In genomic region chr9:73045204-73045603, GRCm38 (mm10) we compare ENCODE assay signal across 9 mouse cellular contexts. TPM values are rescaled to one million over a fixed set of nuclear protein-coding genes. Genes with fewer than 3 reads are reported as not detected.
A peak's percentile ranks its signal among the peaks of the same experiment; 100 is the strongest.
DNase-seq lines count a peak whose midpoint lies in the region; ATAC-seq lines count a peak whose summit lies in the region.
"Had no signal": no experiment of that assay in that cellular context is flagged by ENCODE, and none has a peak within 500 bp of the region (broad histone marks: within the 10 kb centered on the region; RNA-seq: fewer than 3 reads in every experiment).

No protein-coding gene starts in this region.

- DNase-seq in embryo, embryonic 9.5 days (ENCODE audit: extremely low spot score), result peak; percentile 19
- peak; percentile 64 for DNase-seq in intestine, embryonic 14.5 days (ENCODE audit: low spot score)
- DNase-seq in ovary, postnatal 14 days (ENCODE audit: low spot score), result no peak
- no peak for DNase-seq in layer of hippocampus, adult 18-20 months (ENCODE audit: low spot score in 2 of 2)

- no peak for ATAC-seq in megakaryocyte, adult 5-6 weeks (ENCODE audit: poor library complexity, severe bottlenecking)
- no peak for ATAC-seq in intestine, embryonic 14.5 days (replicated peaks; ENCODE audit: low FRiP score, low TSS enrichment, low read depth)
- no peak for ATAC-seq in midbrain, embryonic 12.5 days (ENCODE audit: low FRiP score, low read depth)
- ATAC-seq in inflammation-experienced regulatory T-cells, adult 6 months, result no peak

- H3K4me2 ChIP-seq in intestine, embryonic 14.5 days (ENCODE audit: low read length), result peak overlapping the region; percentile 97
- H3K4me2 ChIP-seq in midbrain, embryonic 12.5 days (replicated peaks), result peak overlapping the region; percentile 81

- peaks cover 28% of the 10 kb centered on the region for H3K36me3 ChIP-seq in megakaryocyte, embryonic 14.5 days (replicated peaks; ENCODE audit: low read length)
- no peaks in the 10 kb centered on the region for H3K36me3 ChIP-seq in intestine, embryonic 14.5 days (ENCODE audit: control insufficient read depth, insufficient read depth, low read length)
- no peaks in the 10 kb centered on the region for H3K36me3 ChIP-seq in midbrain, embryonic 12.5 days

- no peak overlapping the region for H3K27ac ChIP-seq in intestine, embryonic 14.5 days (ENCODE audit: low read depth)
- H3K27ac ChIP-seq in midbrain, embryonic 12.5 days (replicated peaks), result no peak overlapping the region

- H3K4me3 ChIP-seq in megakaryocyte, embryonic 14.5 days (replicated peaks), result peak overlapping the region; percentile 99
- H3K4me3 ChIP-seq in intestine, embryonic 14.5 days (ENCODE audit: low read depth, low read length), result peak overlapping the region; percentile 46
- H3K4me3 ChIP-seq in midbrain, embryonic 12.5 days, result peak overlapping the region; percentile 46; the same call in 1 of the 2 replicates

- no peaks in the 10 kb centered on the region for H3K9me3 ChIP-seq in megakaryocyte, embryonic 14.5 days
- no peaks in the 10 kb centered on the region for H3K9me3 ChIP-seq in intestine, embryonic 14.5 days (ENCODE audit: control insufficient read depth, low read length)
- no peaks in the 10 kb centered on the region for H3K9me3 ChIP-seq in midbrain, embryonic 12.5 days

- WGBS in intestine, embryonic 14.5 days, result 20% methylated on average over 7 of the region's 7 CpGs
- WGBS in midbrain, embryonic 12.5 days, result 16% methylated on average over 7 of the region's 7 CpGs

- peaks cover 73% of the 10 kb centered on the region for H3K4me1 ChIP-seq in megakaryocyte, embryonic 14.5 days
- H3K4me1 ChIP-seq in intestine, embryonic 14.5 days (replicated peaks; ENCODE audit: control insufficient read depth, insufficient read depth, low read length), result peaks cover 11% of the 10 kb centered on the region
- H3K4me1 ChIP-seq in midbrain, embryonic 12.5 days, result peaks cover 21% of the 10 kb centered on the region

- peak overlapping the region; percentile 51 for H3K9ac ChIP-seq in intestine, embryonic 14.5 days (ENCODE audit: low read length)
- H3K9ac ChIP-seq in midbrain, embryonic 12.5 days (replicated peaks), result peak overlapping the region; percentile 46; the same call in 1 of the 2 replicates

- no peaks in the 10 kb centered on the region for H3K27me3 ChIP-seq in megakaryocyte, embryonic 14.5 days (replicated peaks)
- no peaks in the 10 kb centered on the region for H3K27me3 ChIP-seq in intestine, embryonic 14.5 days (replicated peaks; ENCODE audit: control insufficient read depth, insufficient read depth, low read length)
- peaks cover 12% of the 10 kb centered on the region; the same call in 1 of the 2 replicates for H3K27me3 ChIP-seq in midbrain, embryonic 12.5 days

RNA-seq across cellular contexts. Expression of gene Rab27a, which starts 0.6 kb away (rescaled TPM):
- 2.8 and 34.3 TPM in 2 replicates for polyA plus RNA-seq in megakaryocyte, embryonic 14.5 days (2012; ENCODE audit: insufficient read depth, low replicate concordance)
- total RNA-seq in megakaryocyte, adult 5-6 weeks (2015), result 55.5 and 58.9 TPM in 2 replicates
- total RNA-seq in megakaryocyte, adult 5-6 weeks (2017), result 154 and 155 TPM in 2 replicates
- 2.1 and 2.9 TPM in 2 replicates for polyA plus RNA-seq in intestine, embryonic 14.5 days (2014; fragmentation: Nextera tagmentation; extraction: Ambion mirVana)
- 1.1 and 1.5 TPM in 2 replicates for polyA plus RNA-seq in midbrain, embryonic 12.5 days (2016; fragmentation: Nextera tagmentation; extraction: Ambion mirVana)
- polyA plus RNA-seq in inflammation-experienced regulatory T-cells, adult 6 months (2017; shearing (Covaris generic)), result 10 to 100 TPM; 36.2 to 83.0 (median 39.9) TPM
- 10 to 100 TPM; 12.2 to 15.4 TPM for total RNA-seq in layer of hippocampus, adult 18-20 months (2021)

RNA-seq across cellular contexts. Expression of gene Pigb, which starts 5.0 kb away (rescaled TPM):
- polyA plus RNA-seq in megakaryocyte, embryonic 14.5 days (2012; ENCODE audit: insufficient read depth, low replicate concordance), result 0.79 and 1.1 TPM in 2 replicates
- total RNA-seq in megakaryocyte, adult 5-6 weeks (2015), result 24.1 and 25.4 TPM in 2 replicates
- total RNA-seq in megakaryocyte, adult 5-6 weeks (2017), result 5.1 TPM in 2 replicates
- polyA plus RNA-seq in intestine, embryonic 14.5 days (2014; fragmentation: Nextera tagmentation; extraction: Ambion mirVana), result 18.5 and 19.6 TPM in 2 replicates
- polyA plus RNA-seq in midbrain, embryonic 12.5 days (2016; fragmentation: Nextera tagmentation; extraction: Ambion mirVana), result 12.6 TPM in 2 replicates
- polyA plus RNA-seq in inflammation-experienced regulatory T-cells, adult 6 months (2017; shearing (Covaris generic)), result 10 to 100 TPM; 12.0 to 19.6 (median 15.1) TPM
- 10 to 100 TPM; 12.7 TPM for total RNA-seq in layer of hippocampus, adult 18-20 months (2021)

RNA-seq across cellular contexts. Expression of gene Khdc3, which starts 56.4 kb away (rescaled TPM):
- polyA plus RNA-seq in megakaryocyte, embryonic 14.5 days (2012; ENCODE audit: insufficient read depth, low replicate concordance), result 0.10 TPM in 1 of 2 replicates, not detected in the other
- 0.45 and 1.1 TPM in 2 replicates for total RNA-seq in megakaryocyte, adult 5-6 weeks (2015)
- 2.4 TPM in 1 of 2 replicates, not detected in the other for total RNA-seq in megakaryocyte, adult 5-6 weeks (2017)
- 0.26 TPM in 1 of 2 replicates, not detected in the other for polyA plus RNA-seq in intestine, embryonic 14.5 days (2014; fragmentation: Nextera tagmentation; extraction: Ambion mirVana)
- polyA plus RNA-seq in midbrain, embryonic 12.5 days (2016; fragmentation: Nextera tagmentation; extraction: Ambion mirVana), result not detected in 2 replicates
- polyA plus RNA-seq in inflammation-experienced regulatory T-cells, adult 6 months (2017; shearing (Covaris generic)), result under 1 TPM in 1 of 3 experiments, not detected in 2; 0.28 TPM
- total RNA-seq in layer of hippocampus, adult 18-20 months (2021), result 1 to 10 TPM; 4.0 to 4.3 TPM
- total RNA-seq: common myeloid progenitor, adult 5-6 weeks had no signal

RNA-seq across cellular contexts. Expression of gene Gm20509, which starts 57.1 kb away (rescaled TPM):
- 1.8 TPM in 1 of 2 replicates, not detected in the other for polyA plus RNA-seq in megakaryocyte, embryonic 14.5 days (2012; ENCODE audit: insufficient read depth, low replicate concordance)
- total RNA-seq in megakaryocyte, adult 5-6 weeks (2015), result not detected in 2 replicates
- total RNA-seq in megakaryocyte, adult 5-6 weeks (2017), result not detected in 2 replicates
- polyA plus RNA-seq in intestine, embryonic 14.5 days (2014; fragmentation: Nextera tagmentation; extraction: Ambion mirVana), result not detected in 2 replicates
- polyA plus RNA-seq in midbrain, embryonic 12.5 days (2016; fragmentation: Nextera tagmentation; extraction: Ambion mirVana), result not detected in 2 replicates
- not detected for polyA plus RNA-seq in inflammation-experienced regulatory T-cells, adult 6 months (2017; shearing (Covaris generic))
- total RNA-seq in layer of hippocampus, adult 18-20 months (2021), result 1 to 10 TPM; 1.0 to 1.1 TPM
- total RNA-seq: common myeloid progenitor, adult 5-6 weeks had no signal

RNA-seq across cellular contexts. Expression of gene Ccpg1, which starts 60.0 kb away (rescaled TPM):
- polyA plus RNA-seq in megakaryocyte, embryonic 14.5 days (2012; ENCODE audit: insufficient read depth, low replicate concordance), result 0.58 and 3.9 TPM in 2 replicates
- total RNA-seq in megakaryocyte, adult 5-6 weeks (2015), result 74.2 and 85.3 TPM in 2 replicates
- 168 and 169 TPM in 2 replicates for total RNA-seq in megakaryocyte, adult 5-6 weeks (2017)
- polyA plus RNA-seq in intestine, embryonic 14.5 days (2014; fragmentation: Nextera tagmentation; extraction: Ambion mirVana), result 21.8 and 22.4 TPM in 2 replicates
- 33.0 and 36.7 TPM in 2 replicates for polyA plus RNA-seq in midbrain, embryonic 12.5 days (2016; fragmentation: Nextera tagmentation; extraction: Ambion mirVana)
- 10 to 100 TPM; 71.4 to 95.7 (median 89.4) TPM for polyA plus RNA-seq in inflammation-experienced regulatory T-cells, adult 6 months (2017; shearing (Covaris generic))
- total RNA-seq in layer of hippocampus, adult 18-20 months (2021), result 100 to 1,000 TPM; 149 to 152 TPM

Comparison
In these comparisons a context has a peak if more than half of its experiments do, and no peak if none do; other contexts are left out.
1. H3K4me3 ChIP-seq: peak in every context shown above with its lines; median percentile 99 in megakaryocyte, embryonic 14.5 days; 46 in intestine, embryonic 14.5 days; 46 in midbrain, embryonic 12.5 days.
2. DNase-seq: peak in embryo, embryonic 9.5 days (single experiment) and intestine, embryonic 14.5 days (single experiment); none in ovary, postnatal 14 days (single experiment) and layer of hippocampus, adult 18-20 months (0 of 2).